16 mouse cellular contexts compared by ENCODE assay signal in the genomic region with DNA sequence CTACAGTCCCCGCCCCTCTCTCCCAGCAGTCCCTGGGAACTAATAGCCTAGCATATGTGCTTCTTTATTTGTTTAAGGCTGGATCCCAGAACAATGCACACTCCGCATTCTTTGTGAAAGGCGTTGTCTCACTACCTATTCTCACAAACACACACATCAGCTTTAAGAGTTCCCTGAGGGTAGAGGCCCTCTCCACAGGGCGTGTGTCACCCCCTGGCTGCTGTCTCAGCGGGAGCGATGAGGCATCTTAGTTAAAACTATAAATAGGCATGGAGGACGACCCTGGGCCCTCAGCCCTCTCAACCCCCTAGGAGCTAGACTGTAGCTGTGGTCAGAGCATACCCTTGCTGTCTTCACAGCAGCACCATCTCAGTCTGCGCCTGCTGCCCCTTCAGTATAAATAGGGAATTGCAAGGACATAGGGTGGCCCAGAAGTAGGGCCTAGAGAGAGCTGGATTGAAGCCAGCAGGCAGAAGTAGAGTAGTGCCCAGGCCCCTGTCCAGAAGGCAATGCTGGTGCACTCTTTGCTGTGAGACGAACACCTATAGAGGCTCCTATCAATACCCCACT.
DNase-seq lines count a peak whose midpoint lies in the region; ATAC-seq and TF ChIP-seq lines count a peak whose summit lies in the region.
"Had no signal": no experiment of that assay in that cellular context is flagged by ENCODE, and none has a peak within 500 bp of the region (broad histone marks: within the 10 kb centered on the region; RNA-seq: fewer than 3 reads in every experiment).

No protein-coding gene starts in this region.

- H3K9ac ChIP-seq in heart, embryonic 11.5 days (ENCODE audit: low read depth, low read length) = no peak overlapping the region
- no peak overlapping the region for H3K9ac ChIP-seq in midbrain, postnatal 0 days (replicated peaks; ENCODE audit: low read length, poor library complexity, severe bottlenecking)
- H3K9ac ChIP-seq in midbrain, embryonic 16.5 days (ENCODE audit: low read depth, low read length) = no peak overlapping the region
- H3K9ac ChIP-seq: forebrain, embryonic 12.5 days; midbrain, embryonic 15.5 days had no signal

- no peaks in the 10 kb centered on the region for H3K4me1 ChIP-seq in heart, embryonic 11.5 days (ENCODE audit: control insufficient read depth, insufficient read depth, low read length)
- peaks cover 4% of the 10 kb centered on the region; the same call in 1 of the 2 replicates for H3K4me1 ChIP-seq in midbrain, postnatal 0 days (ENCODE audit: insufficient read depth, low read length)
- peaks cover 6% of the 10 kb centered on the region; the same call in 1 of the 2 replicates for H3K4me1 ChIP-seq in midbrain, embryonic 16.5 days (ENCODE audit: control insufficient read depth, insufficient read depth, low read length)
- H3K4me1 ChIP-seq: forebrain, embryonic 12.5 days had no signal

- H3K27me3 ChIP-seq in heart, embryonic 11.5 days (ENCODE audit: control insufficient read depth, insufficient read depth, low read length) = no peaks in the 10 kb centered on the region
- no peaks in the 10 kb centered on the region for H3K27me3 ChIP-seq in midbrain, postnatal 0 days (ENCODE audit: insufficient read depth, low read length)
- no peaks in the 10 kb centered on the region for H3K27me3 ChIP-seq in midbrain, embryonic 16.5 days (ENCODE audit: control insufficient read depth, insufficient read depth, low read depth, low read length)
- H3K27me3 ChIP-seq: forebrain, embryonic 12.5 days; midbrain, embryonic 15.5 days had no signal

- no peak overlapping the region for H3K27ac ChIP-seq in heart, embryonic 11.5 days (ENCODE audit: low read depth, low read length)
- H3K27ac ChIP-seq in midbrain, postnatal 0 days (ENCODE audit: low read depth, low read length) = 0 out of 2 replicates have a peak overlapping the region, but pooled peaks have one; percentile 26
- H3K27ac ChIP-seq in midbrain, embryonic 16.5 days (ENCODE audit: low read length) = no peak overlapping the region
- H3K27ac ChIP-seq: forebrain, embryonic 12.5 days; midbrain, embryonic 15.5 days had no signal

- no peak overlapping the region for H3K4me3 ChIP-seq in heart, embryonic 11.5 days (ENCODE audit: low read depth, low read length)
- no peak overlapping the region for H3K4me3 ChIP-seq in midbrain, postnatal 0 days (ENCODE audit: low read depth, low read length)
- H3K4me3 ChIP-seq in midbrain, embryonic 16.5 days (ENCODE audit: low read depth, low read length) = no peak overlapping the region
- H3K4me3 ChIP-seq: forebrain, embryonic 12.5 days; midbrain, embryonic 15.5 days had no signal

- DNase-seq in heart, postnatal 10 days = no peak
- no peak for DNase-seq in midbrain, postnatal 0 days (ENCODE audit: low spot score)
- peak; percentile 1 for DNase-seq in embryo, embryonic 9.5 days (ENCODE audit: extremely low spot score)
- DNase-seq in spleen, postnatal 14 days (ENCODE audit: low spot score in 2 of 2) = no peak
- no peak for DNase-seq in frontal cortex, adult 2 months (ENCODE audit: extremely low spot score in 1 of 2, low spot score in 1 of 2)
- DNase-seq: adrenal gland, postnatal 14 days; gastrocnemius, postnatal 25 days; kidney, postnatal 4 days; lung, postnatal 36 days; thymus, postnatal 4 days had no signal

- 50% methylated on average over 9 of the region's 9 CpGs for WGBS in heart, embryonic 11.5 days (ENCODE audit: insufficient replicate concordance)
- WGBS in midbrain, postnatal 0 days = 71% methylated on average over 9 of the region's 9 CpGs
- 65% methylated on average over 9 of the region's 9 CpGs for WGBS in midbrain, embryonic 16.5 days

- 0 out of 2 replicates have a peak, but pooled peaks have one; percentile 35 for ATAC-seq in heart, embryonic 11.5 days (replicated peaks; ENCODE audit: insufficient number of reproducible peaks, low FRiP score, low TSS enrichment)
- ATAC-seq in midbrain, postnatal 0 days (ENCODE audit: low FRiP score) = 0 out of 2 replicates have a peak, but pooled peaks have one; percentile 27
- no peak for ATAC-seq in midbrain, embryonic 16.5 days
- ATAC-seq: CD4-positive, CD25-positive, alpha-beta regulatory T cell, adult 4 months; midbrain, embryonic 15.5 days had no signal

- peak; percentile 51 for TF ChIP-seq CTCF in midbrain, postnatal 0 days (IDR thresholded peaks at IDR 0.05)

- no peak overlapping the region for H3K4me2 ChIP-seq in heart, embryonic 11.5 days
- H3K4me2 ChIP-seq in midbrain, postnatal 0 days (ENCODE audit: low read depth, low read length, poor library complexity, severe bottlenecking) = no peak overlapping the region
- no peak overlapping the region for H3K4me2 ChIP-seq in midbrain, embryonic 16.5 days (ENCODE audit: low read length)
- H3K4me2 ChIP-seq: forebrain, embryonic 12.5 days; liver, embryonic 11.5 days; midbrain, embryonic 15.5 days had no signal

- H3K9me3 ChIP-seq in heart, embryonic 11.5 days (replicated peaks; ENCODE audit: control insufficient read depth, low read length) = no peaks in the 10 kb centered on the region
- H3K9me3 ChIP-seq in midbrain, postnatal 0 days (ENCODE audit: low read length) = no peaks in the 10 kb centered on the region
- no peaks in the 10 kb centered on the region for H3K9me3 ChIP-seq in midbrain, embryonic 16.5 days (replicated peaks; ENCODE audit: control insufficient read depth, low read length, poor library complexity, severe bottlenecking)
- H3K9me3 ChIP-seq: forebrain, embryonic 12.5 days; midbrain, embryonic 15.5 days had no signal

- intact Hi-C loops in heart, postnatal 10 days (cut with DNase I) = no loop called here

- H3K36me3 ChIP-seq in heart, embryonic 11.5 days (ENCODE audit: control insufficient read depth, insufficient read depth, low read length) = no peaks in the 10 kb centered on the region
- H3K36me3 ChIP-seq in midbrain, postnatal 0 days (ENCODE audit: insufficient read depth, low read length) = no peaks in the 10 kb centered on the region
- no peaks in the 10 kb centered on the region for H3K36me3 ChIP-seq in midbrain, embryonic 16.5 days (ENCODE audit: control insufficient read depth, insufficient read depth, low read length)
- H3K36me3 ChIP-seq: forebrain, embryonic 12.5 days; midbrain, embryonic 15.5 days had no signal
